ENCODE assay signal across 15 mouse cellular contexts in genomic region chr1:128399941-128400915, GRCm38 (mm10). TPM values are rescaled to one million over a fixed set of nuclear protein-coding genes. Genes with fewer than 3 reads are reported as not detected.
DNase-seq lines count a peak whose midpoint lies in the region; ATAC-seq and TF ChIP-seq lines count a peak whose summit lies in the region.
"Had no signal": no experiment of that assay in that cellular context is flagged by ENCODE, and none has a peak within 500 bp of the region (broad histone marks: within the 10 kb centered on the region; RNA-seq: fewer than 3 reads in every experiment).

No protein-coding gene starts in this region.

- no peak overlapping the region for H3K4me3 ChIP-seq in ES-Bruce4 (ENCODE audit: low read depth, low read length)
- H3K4me3 ChIP-seq in hindbrain, embryonic 11.5 days (ENCODE audit: low read depth, low read length) = no peak overlapping the region
- H3K4me3 ChIP-seq in midbrain, embryonic 13.5 days (replicated peaks) = no peak overlapping the region
- H3K4me3 ChIP-seq: embryonic facial prominence, embryonic 10.5 days; limb, embryonic 13.5 days; megakaryocyte, embryonic 14.5 days had no signal

- no peak for TF ChIP-seq POLR2A in ES-Bruce4 (IDR thresholded peaks at IDR 0.05; ENCODE audit: insufficient read depth, low read length)

- H3K9ac ChIP-seq in ES-Bruce4 (ENCODE audit: low read depth, poor library complexity, severe bottlenecking) = no peak overlapping the region
- no peak overlapping the region for H3K9ac ChIP-seq in hindbrain, embryonic 11.5 days (ENCODE audit: low read depth, low read length)
- no peak overlapping the region for H3K9ac ChIP-seq in midbrain, embryonic 13.5 days (replicated peaks)
- H3K9ac ChIP-seq: limb, embryonic 13.5 days had no signal

- H3K4me1 ChIP-seq in ES-Bruce4 (ENCODE audit: control insufficient read depth, insufficient read depth, low read length) = peaks cover 5% of the 10 kb centered on the region
- H3K4me1 ChIP-seq in hindbrain, embryonic 11.5 days (replicated peaks; ENCODE audit: control insufficient read depth, insufficient read depth, low read length) = 0 out of 2 replicates have a peak, but pooled peaks cover 3% of the 10 kb centered on the region
- peaks cover 31% of the 10 kb centered on the region for H3K4me1 ChIP-seq in midbrain, embryonic 13.5 days (replicated peaks)
- H3K4me1 ChIP-seq: limb, embryonic 13.5 days had no signal

- no peaks in the 10 kb centered on the region for H3K9me3 ChIP-seq in ES-Bruce4 (replicated peaks; ENCODE audit: control insufficient read depth, insufficient read depth, low read length, poor library complexity, severe bottlenecking)
- H3K9me3 ChIP-seq in hindbrain, embryonic 11.5 days (ENCODE audit: control insufficient read depth, low read length) = no peaks in the 10 kb centered on the region; the same call in 1 of the 2 replicates
- no peaks in the 10 kb centered on the region for H3K9me3 ChIP-seq in midbrain, embryonic 13.5 days
- H3K9me3 ChIP-seq: embryonic facial prominence, embryonic 10.5 days; limb, embryonic 13.5 days; megakaryocyte, embryonic 14.5 days had no signal

- DNase-seq in ZHBTc4 (ENCODE audit: low read depth, low spot score) = peak; percentile 70
- DNase-seq in hindbrain, embryonic 11.5 days (ENCODE audit: low spot score) = peak; percentile 10
- no peak for DNase-seq in cerebellum, postnatal 14 days
- DNase-seq in left cerebral cortex, postnatal 25 days (ENCODE audit: low spot score in 2 of 2) = no peak
- DNase-seq: cerebellum, adult 8-10 months; gastrocnemius, postnatal 36 days; layer of hippocampus, adult 9-11 months; lung, adult 2 months; thymus, postnatal 25 days had no signal

- H3K27me3 ChIP-seq in ES-Bruce4 (ENCODE audit: control insufficient read depth, insufficient read depth, low read length, poor library complexity, severe bottlenecking) = no peaks in the 10 kb centered on the region
- no peaks in the 10 kb centered on the region for H3K27me3 ChIP-seq in hindbrain, embryonic 11.5 days (ENCODE audit: control insufficient read depth, insufficient read depth, low read length)
- H3K27me3 ChIP-seq in midbrain, embryonic 13.5 days = no peaks in the 10 kb centered on the region
- H3K27me3 ChIP-seq: limb, embryonic 13.5 days; megakaryocyte, embryonic 14.5 days had no signal

- no peak overlapping the region for H3K4me2 ChIP-seq in hindbrain, embryonic 11.5 days (replicated peaks; ENCODE audit: low read depth, low read length)
- no peak overlapping the region for H3K4me2 ChIP-seq in midbrain, embryonic 13.5 days (replicated peaks)
- H3K4me2 ChIP-seq: limb, embryonic 13.5 days had no signal

- no peak for TF ChIP-seq CTCF in ES-Bruce4 (IDR thresholded peaks at IDR 0.05; ENCODE audit: low read depth, low read length)

- peak overlapping the region; percentile 59; the same call in 1 of the 2 replicates for H3K27ac ChIP-seq in ES-Bruce4 (ENCODE audit: insufficient read depth, low read length)
- peak overlapping the region; percentile 76 for H3K27ac ChIP-seq in hindbrain, embryonic 11.5 days (ENCODE audit: low read depth, low read length)
- peak overlapping the region; percentile 49 for H3K27ac ChIP-seq in midbrain, embryonic 13.5 days
- H3K27ac ChIP-seq: embryonic facial prominence, embryonic 10.5 days; limb, embryonic 13.5 days had no signal

- intact Hi-C loops in left cerebral cortex, postnatal 25 days (cut with DNase I) = no loop called here

- no peak for TF ChIP-seq EP300 in ES-Bruce4 (IDR thresholded peaks at IDR 0.05; ENCODE audit: insufficient read depth, low read depth, low read length)

- peak; percentile 42; the same call in 1 of the 2 replicates for ATAC-seq in hindbrain, embryonic 11.5 days (ENCODE audit: low FRiP score)
- ATAC-seq in midbrain, embryonic 13.5 days = no peak
- no peak for ATAC-seq in monocyte, adult 5-6 weeks (replicated peaks; ENCODE audit: insufficient number of reproducible peaks, low FRiP score, low TSS enrichment, poor library complexity, severe bottlenecking)

- H3K36me3 ChIP-seq in ES-Bruce4 (ENCODE audit: control insufficient read depth, insufficient read depth, low read length, poor library complexity, severe bottlenecking) = peaks cover 24% of the 10 kb centered on the region
- no peaks in the 10 kb centered on the region for H3K36me3 ChIP-seq in hindbrain, embryonic 11.5 days (ENCODE audit: control insufficient read depth, insufficient read depth, low read length)
- H3K36me3 ChIP-seq in midbrain, embryonic 13.5 days = peaks cover 12% of the 10 kb centered on the region

- WGBS in hindbrain, embryonic 11.5 days = 40% methylated on average over 5 of the region's 5 CpGs
- WGBS in midbrain, embryonic 13.5 days = 20% methylated on average over 5 of the region's 5 CpGs

RNA-seq across cellular contexts. Expression of gene Dars, which starts 16.9 kb away (rescaled TPM):
- polyA plus RNA-seq in ES-Bruce4 (2011; ENCODE audit: insufficient read depth, insufficient read length, low read depth, missing spikeins) = 185 and 191 TPM in 2 replicates
- 151 and 159 TPM in 2 replicates for polyA plus RNA-seq in hindbrain, embryonic 11.5 days (2014; fragmentation: Nextera tagmentation; extraction: Ambion mirVana)
- polyA plus RNA-seq in midbrain, embryonic 13.5 days (2015; fragmentation: Nextera tagmentation; extraction: Ambion mirVana) = 136 and 140 TPM in 2 replicates
- total RNA-seq in monocyte, adult 5-6 weeks (2017) = 92.1 to 108 TPM (median 101 TPM) in 3 replicates
- 10 to 100 TPM; 53.1 to 55.4 TPM for total RNA-seq in left cerebral cortex, postnatal 25 days (2021)

RNA-seq across cellular contexts. Expression of gene Mcm6, which starts 40.8 kb away (rescaled TPM):
- 206 and 215 TPM in 2 replicates for polyA plus RNA-seq in ES-Bruce4 (2011; ENCODE audit: insufficient read depth, insufficient read length, low read depth, missing spikeins)
- 257 and 285 TPM in 2 replicates for polyA plus RNA-seq in hindbrain, embryonic 11.5 days (2014; fragmentation: Nextera tagmentation; extraction: Ambion mirVana)
- polyA plus RNA-seq in midbrain, embryonic 13.5 days (2015; fragmentation: Nextera tagmentation; extraction: Ambion mirVana) = 93.8 and 94.1 TPM in 2 replicates
- 50.1 to 76.0 TPM (median 57.7 TPM) in 3 replicates for total RNA-seq in monocyte, adult 5-6 weeks (2017)
- total RNA-seq in left cerebral cortex, postnatal 25 days (2021) = 1 to 10 TPM; 5.4 to 5.6 TPM

Comparison
In these comparisons a context has a peak if more than half of its experiments do, and no peak if none do; other contexts are left out.
1. DNase-seq: peak in ZHBTc4 (single experiment) and hindbrain, embryonic 11.5 days (single experiment); none in cerebellum, postnatal 14 days (0 of 2) and left cerebral cortex, postnatal 25 days (0 of 2).
2. Peak in every context shown above with its lines, with median percentiles within 50 percentile points of each other: H3K27ac ChIP-seq.